Mouse (Mus musculus) retina, postnatal 7 days (tissue): ENCODE measurements around the gene Mfsd9.
"Not testable (repeated sequence)": the region's sequence is repeated elsewhere in the genome, so short reads cannot be mapped to it uniquely, and the experiment has no call there.

ENCODE experiments used
- DNase-seq: peaks from one replicate; pipeline ENCODE4 v3.0.0-alpha.2; 2012; ENCODE audit warnings: low read depth, low spot score

Mfsd9 gene

DNA sequence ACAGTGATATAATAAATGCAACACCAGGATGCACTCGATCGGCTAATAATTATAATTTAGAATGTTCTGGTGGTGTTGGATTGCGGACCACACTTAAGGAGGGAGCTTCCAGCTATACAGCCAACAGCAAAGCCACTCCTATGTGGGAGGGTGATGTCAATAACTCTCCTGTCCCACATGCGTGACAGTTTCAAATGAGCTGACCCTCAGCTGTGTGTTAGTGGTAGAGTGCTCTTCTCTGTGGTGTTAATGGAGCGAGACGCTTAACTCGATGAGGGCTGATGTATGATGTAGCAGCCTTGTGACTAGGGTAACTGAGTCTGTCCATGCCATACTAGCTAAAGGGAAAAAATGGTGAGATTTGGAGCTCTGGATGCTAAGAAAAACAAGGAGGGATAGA, 7.0 kb downstream of the Mfsd9 start:
- DNase-seq, result no peak

DNA sequence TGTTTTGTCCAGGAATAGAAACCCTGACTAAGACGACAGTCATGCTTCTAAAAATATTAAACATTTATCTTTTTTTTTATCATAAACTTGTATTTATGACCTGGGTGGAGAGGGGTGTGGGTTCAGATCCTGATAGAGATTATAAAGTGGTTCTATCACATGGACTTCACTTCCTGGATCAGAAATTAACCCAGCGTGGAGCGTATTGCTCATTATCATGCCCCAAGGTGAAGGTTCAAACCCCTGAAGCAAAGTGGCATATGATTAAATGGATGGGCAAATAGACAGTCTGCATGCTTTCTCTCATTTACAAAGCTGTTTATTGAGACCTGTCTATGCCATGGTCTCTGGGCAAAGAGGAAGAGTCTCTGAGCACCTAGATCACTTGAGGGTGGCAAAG, 13.7 kb downstream of the Mfsd9 start:
- no peak for DNase-seq

DNA sequence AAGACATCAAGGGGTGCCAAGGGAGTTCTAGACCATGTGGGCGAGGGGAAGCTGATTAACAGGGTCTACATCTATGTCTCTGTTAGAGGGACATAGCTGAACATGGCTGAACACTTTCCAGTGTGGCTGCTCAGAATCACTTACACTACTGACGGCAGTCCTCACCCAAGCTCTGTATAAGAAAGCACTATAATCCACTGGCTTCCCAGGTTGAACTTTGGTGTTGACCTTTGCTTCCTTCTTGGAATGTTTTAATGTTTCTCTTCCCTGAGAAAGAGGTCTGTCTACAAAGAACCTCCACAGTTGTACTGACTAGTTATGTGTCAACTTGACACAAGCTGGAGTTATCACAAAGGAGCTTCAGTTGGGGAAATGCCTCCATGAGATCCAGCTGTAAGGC, 14.4 kb downstream of the Mfsd9 start:
- DNase-seq, result no peak

DNA sequence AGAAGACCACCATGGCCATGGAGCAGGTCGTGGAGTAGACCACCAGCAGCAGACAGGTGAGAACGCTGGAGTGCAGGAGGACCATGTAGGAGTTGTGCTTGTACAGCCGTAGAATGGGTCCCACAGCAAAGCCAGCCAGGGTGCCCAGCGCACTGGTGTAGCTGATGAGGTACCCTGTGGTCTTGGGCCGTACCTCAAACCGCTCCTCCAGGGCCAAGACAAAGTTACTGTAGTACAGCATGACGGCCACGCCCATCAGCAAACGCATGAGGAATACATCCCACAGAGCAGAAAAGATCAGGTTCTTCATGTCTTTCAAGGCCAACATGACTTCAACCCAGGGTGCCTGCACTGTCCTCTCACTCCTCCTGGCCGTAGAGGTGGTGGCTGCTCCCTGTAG, 16.4 kb downstream of the Mfsd9 start:
- no peak for DNase-seq

DNA sequence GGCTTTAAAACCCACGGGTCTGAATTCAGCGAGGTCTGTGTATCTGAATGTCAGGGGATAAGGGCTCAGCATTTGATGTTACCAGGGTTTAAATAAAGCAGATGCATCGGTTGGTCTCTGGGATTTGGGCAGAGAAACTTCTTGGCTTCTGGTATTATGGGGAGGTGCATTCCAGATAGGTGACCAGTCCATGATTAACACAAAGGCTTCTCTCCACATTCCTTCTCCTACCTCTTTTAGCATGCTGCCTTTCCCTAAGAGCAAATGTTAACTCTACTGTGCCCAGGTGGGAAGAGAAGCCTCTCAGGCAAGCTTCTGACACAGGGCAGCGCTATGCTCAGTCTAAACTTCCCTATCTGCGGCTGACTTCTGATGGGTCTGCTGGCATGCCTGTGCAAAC, 17.3 kb downstream of the Mfsd9 start:
- no peak for DNase-seq

DNA sequence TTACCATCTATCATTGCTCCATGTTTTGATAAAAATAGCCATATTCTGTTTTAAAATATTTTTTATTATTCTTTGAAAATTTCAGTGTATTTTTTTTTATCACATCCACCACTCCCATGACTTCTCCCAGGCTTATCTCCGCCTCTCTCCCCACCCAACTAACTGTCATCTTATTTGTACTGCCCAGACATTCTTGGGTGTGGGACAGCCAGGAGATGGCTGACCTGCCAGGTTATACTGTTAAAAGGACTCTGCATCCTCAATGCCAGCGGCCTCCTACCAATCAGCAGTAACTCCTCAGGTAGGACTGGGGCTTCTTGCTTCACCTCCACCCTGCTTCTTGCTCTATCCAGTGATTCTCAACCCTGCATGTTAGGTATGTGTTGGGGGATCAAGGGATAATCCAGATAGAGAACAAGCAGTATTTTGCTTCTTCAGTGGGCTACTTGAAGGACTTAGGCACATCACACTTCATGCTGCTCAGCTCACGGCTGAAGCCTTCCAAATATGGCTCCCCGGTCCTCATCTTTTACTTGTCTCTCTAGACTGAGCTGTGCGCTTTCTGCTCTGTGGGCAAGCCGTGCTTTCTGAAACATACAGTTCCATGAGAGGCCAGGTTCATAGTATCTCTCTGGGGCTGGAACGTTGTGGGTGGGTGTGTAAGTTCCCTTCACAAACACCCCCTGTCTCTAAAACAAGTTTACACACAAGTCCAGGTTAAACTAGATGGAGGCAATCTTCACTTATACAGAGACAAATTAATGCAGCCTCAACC, 19.1 kb downstream of the Mfsd9 start:
- no peak for DNase-seq

DNA sequence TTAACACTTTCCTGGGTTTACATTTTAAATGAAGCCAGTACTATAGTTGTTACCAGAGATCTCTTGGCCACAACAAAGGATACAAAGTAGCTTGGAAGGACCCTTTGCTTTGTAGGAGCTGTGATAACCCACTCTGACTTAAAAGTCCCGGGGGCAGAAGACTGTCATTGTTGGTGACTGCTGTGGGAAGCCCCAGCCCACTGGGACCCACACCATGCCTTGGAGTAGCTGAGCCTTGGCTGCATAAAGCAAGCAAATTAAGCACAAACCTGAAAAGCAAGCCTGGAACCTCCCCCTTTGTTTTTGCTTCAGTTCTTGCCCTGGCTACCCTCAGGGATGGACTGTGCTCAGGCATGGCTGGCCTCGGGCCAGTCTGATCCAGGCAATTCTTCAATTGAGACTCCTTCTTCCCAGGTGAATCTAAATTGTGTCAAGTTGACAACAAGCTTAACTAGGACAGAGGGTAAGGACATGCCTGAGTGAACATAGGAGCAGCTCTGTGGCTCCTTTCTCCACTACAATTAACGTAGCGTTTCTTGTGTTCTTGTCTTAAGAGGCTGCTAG, 21.1 kb downstream of the Mfsd9 start:
- DNase-seq, result no peak

DNA sequence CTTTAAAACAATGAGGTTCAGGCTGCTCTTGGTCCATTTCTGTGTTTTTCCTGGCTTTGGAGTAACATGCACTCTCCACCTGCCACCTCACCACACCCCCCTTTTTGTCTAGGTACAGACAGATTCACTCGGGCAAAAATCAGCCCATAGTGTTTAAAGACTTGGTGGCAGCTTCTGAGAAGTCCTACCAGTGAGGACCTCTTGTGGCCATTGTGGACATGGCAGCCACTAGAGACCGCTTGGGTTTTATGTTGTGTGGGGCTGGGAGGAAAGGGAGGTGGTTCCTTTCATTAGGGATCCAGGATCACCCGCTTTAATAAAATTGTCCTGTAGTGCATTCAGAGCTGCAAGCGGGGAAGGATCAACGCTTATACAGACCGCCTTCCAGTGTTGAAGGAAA, 21.9 kb downstream of the Mfsd9 start:
- DNase-seq, result no peak

DNA sequence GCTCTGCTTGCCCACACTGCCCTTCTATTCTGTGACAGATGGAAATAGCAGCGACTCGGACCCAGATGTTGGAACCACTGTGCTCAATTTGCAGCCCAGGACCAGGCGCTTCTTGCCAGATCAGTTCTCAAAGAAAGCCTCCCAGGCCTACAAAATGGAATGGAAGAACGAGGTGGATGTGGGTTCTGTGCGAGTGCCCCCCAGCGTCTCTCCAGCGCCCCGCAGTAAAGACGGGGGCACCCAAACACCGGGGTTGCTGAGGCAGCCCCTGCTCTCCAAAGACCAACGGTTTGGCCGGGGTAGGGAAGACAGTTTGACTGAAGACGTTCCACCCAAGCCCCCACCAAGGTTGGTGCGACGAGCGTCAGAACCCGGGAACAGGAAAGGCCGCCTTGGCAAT, 22.9 kb downstream of the Mfsd9 start:
- no peak for DNase-seq

DNA sequence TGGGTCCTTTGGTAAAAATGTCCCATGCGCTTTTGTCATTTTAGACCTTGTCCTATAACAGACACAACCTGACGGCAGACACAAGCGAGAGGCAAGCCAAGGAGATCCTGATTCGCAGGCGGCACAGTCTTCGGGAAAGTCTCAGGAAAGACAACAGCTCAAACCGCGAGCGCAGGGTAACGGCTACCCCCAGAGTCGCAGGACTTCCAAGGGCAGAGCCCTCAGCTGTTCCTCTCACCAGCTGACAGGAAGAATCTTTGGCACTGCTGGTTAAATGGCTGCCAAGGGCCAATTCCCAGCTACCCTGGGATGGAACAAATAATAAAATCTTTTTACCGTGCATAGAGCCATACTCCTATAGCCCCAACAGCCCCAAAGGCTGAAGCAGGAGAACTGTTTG, 25.0 kb downstream of the Mfsd9 start:
- DNase-seq, result no peak

DNA sequence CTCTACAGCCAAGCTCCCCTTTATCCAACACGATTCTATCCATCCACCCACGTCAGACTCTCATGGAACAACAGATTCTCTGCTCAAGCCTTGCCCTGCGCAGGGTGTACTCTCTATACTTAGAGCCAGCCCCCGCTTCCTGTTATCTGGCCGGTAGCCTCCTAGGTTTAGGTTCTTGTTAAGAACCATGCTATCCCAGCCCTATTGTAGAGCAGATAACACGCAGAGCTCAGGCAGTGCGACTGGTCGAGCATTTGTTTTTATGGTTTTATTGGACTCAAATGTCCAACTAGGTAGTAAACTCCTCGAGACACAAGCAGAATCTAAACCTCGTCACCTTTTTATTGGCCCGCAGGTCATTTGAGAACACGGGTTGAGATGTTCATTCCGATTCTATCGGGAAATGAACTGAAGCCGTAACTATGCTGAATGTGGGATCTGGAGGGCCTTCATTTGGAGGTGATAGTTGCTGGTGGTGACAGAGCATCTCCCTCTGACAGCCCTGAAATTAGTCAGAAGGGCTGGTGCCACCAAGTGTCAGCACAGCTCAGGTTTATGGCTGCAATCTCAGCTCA, 25.7 kb downstream of the Mfsd9 start:
- no peak for DNase-seq

DNA sequence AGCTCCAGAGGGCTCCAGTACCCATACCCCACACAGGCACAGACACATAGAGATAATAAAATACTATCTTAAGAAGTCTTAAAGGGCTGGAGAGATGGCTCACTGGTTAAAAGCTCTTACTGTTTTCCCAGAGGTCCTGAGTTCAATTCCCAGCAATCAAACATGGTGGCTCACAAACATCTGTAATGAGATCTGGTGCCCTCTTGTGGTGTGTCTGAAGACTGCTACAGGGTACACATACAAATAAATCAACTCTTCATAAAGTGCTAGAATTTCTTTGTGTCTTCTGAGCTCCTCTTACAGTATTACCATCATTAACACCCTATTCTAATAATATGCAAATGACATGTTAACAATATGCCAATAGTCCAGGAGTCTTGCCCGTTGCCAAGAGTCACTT, 26.4 kb downstream of the Mfsd9 start:
- DNase-seq, result no peak

DNA sequence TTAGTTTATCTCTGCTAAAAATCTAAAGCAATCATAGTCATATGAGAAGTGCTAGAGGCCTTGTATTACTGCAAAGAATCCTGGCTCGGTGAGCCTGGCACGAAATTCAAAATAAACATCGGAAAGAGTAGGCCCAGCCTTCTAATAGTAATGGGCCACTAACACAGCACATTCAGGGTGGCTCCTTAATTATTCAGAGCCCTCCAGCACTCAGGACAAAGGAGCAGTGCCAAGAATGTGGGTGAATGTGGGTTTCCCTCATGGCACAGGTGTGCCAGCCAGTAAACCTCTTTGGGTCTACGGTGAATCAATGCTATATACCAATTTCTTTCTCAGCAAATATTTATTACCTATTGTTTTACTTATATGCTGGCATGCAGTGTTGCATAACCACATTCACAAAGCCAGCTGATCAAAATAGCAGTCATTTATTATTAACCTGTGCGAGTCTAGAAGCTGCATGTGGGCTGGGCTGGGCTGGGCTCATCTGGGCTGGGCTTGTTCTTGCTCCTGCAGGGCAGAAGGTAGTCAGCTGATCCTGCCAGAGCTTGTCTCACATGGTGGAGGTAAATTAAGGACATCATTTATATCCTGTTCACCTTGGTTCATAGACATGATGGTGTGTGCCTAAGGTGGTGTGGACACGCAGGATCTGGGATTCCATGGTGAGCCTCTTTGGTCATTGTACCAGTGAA, 30.6 kb downstream of the Mfsd9 start:
- no peak for DNase-seq

DNA sequence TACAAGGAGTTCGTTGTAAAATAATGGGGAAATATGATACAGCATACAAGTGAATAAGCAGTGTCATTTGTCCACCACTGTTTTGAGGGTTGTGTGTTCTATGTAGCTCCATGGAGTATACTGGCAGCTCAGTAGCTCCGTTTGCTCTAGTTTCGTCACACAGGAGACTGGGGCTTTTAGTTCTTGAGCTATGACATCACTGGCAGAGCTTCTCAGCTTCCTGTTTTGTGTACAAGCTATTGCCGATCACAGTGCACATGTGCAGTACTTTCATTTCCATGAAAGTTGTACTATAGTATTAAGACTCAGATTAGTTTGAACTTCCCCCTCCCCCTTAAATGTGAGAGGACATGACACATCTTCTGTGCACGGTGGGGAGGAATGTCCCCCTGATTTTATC, 44.4 kb downstream of the Mfsd9 start:
- no peak for DNase-seq

DNA sequence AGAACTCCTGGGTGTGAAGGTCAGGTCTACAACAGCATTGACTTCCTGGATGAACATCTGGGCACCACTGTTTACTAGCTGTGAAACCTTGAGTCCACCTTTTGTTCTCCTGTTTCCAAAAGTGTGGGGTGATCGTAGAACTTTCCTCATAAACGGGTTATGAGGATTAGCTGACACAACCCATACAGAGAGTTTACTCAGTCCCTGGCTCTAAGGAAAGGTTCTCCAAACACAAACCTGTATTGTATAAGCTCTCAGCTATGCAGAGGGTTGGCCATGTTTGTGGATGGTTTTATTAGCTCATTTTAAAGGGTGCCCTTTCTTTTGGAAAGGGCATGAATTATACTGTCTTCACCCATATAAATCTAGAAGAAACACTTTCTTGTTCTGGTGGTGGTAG, 49.7 kb downstream of the Mfsd9 start:
- no peak for DNase-seq

DNA sequence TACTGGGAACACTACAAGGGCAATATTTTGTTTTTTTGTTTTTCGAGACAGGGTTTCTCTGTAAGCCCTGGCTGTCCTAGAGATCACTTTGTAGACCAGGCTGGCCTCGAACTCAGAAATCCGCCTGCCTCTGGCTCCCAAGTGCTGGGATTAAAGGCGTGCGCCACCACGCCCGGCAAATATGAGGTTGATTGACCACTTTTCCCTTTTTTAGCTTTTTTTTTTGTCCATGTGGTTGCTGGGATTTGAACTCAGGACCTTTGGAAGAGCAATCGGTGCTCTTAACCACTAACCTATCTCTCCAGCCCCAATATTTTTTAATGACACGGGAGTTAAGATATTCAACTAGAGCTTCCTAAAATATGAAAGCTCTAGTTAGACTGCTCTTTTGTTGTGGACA, 52.2 kb downstream of the Mfsd9 start:
- DNase-seq, result not testable (repeated sequence)

DNA sequence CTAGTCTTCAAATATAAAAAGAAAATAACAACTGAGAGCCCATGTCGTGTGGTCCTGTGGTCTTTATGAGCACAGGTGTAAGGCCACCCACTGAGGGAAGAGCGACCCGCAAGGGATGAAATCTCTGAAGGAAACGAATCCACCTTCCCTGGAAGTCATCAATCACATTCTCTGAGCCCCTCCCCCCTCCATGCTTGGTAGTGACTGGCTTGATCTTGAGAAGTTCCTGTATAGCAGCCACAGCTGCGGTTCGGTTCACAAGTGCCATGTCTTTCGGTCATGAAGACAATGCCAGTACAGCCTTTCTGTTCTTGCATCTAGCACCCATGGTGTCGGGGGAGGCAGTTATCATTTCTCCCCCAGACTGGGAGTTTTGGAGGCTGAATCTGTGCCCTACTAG, 52.8 kb downstream of the Mfsd9 start:
- no peak for DNase-seq

DNA sequence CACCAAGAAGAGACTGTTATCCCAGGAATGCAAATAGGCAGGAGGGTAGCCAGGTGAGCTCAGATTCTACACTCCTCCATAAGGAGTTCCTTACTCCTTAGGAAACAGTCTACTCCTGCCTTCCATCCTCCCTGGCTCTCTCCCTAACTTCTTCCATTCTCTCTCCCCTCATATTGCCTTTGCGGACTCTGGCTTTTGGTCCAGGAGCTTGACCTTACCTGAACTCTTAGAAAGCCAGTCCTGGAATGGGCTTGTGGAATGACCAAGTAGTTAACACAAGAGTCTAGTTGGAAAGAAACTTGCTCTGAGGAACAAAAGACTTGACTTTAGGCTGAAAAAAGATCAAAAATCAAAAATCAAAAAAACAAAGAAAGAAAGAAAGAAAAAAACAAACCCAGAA, 61.9 kb downstream of the Mfsd9 start:
- no peak for DNase-seq

DNA sequence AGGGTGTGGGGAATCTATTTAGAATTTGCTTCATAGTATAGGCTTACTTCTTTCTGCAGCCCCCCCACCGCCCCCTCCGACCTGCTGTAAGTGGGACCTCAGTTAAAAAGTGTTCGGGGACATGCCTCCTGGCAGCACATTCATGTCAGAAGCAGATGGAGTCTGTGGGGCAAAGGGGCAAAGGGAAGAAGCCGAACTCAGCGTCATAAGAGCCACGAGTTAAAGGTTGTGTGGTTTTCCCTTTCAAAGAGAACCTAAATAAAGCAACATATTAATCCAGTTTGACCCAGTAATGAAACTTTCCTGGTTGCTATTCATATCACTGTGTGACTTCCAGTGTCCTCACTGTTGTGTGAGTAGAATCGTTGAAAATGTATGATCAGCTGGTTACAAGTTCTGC, 63.1 kb downstream of the Mfsd9 start:
- no peak for DNase-seq

DNA sequence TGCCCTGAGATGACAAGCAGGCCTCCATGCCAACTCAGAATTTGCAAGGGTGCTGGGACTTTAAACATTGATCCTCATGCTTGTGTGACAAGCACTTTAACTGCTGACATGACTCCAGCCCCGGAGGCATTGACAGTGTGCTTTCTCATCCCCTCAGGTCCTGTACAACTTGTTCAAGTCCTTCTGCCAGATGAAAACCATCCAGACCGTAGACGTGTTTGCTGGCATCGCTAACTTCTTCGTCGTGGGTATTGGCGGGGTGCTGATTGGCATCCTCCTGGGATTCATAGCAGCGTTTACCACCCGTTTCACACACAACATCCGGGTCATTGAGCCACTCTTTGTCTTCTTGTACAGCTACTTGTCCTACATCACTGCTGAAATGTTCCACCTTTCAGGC, 64.4 kb downstream of the Mfsd9 start:
- no peak for DNase-seq
